Mouse (Mus musculus) embryonic facial prominence, embryonic 14.5 days (tissue): ENCODE data around the gene Nek11. TPM values are rescaled to one million over a fixed set of nuclear protein-coding genes. Genes with fewer than 3 reads are reported as not detected.

Experiments used
- ATAC-seq: fragments of 200-750 bp; cut with Nextera tagmentation; 2 replicates; pipeline ENCODE4 v1.8.0; 2017; ENCODE audit warnings: low read depth, moderate number of reproducible peaks, moderate TSS enrichment
- DNase-seq: peaks from one replicate; pipeline ENCODE4 v3.0.0-alpha.2; 2015; ENCODE audit warnings: low spot score
- H3K27ac ChIP-seq: fragments of 300-500 bp; sonication (generic); replicated peaks from 2 replicates; pipeline ENCODE4 v1.5.1; 2014; ENCODE audit warnings: low read depth, mild to moderate bottlenecking, low read length, moderate library complexity
- H3K27me3 ChIP-seq: fragments of 300-500 bp; sonication (generic); replicated peaks from 2 replicates; pipeline ENCODE4 v1.6.1; 2014; ENCODE audit warnings: low read length; ENCODE audit not compliant: control insufficient read depth, insufficient read depth
- H3K36me3 ChIP-seq: fragments of 300-500 bp; sonication (generic); 2 replicates; pipeline ENCODE4 v1.6.1; 2014; ENCODE audit warnings: low read length, mixed read lengths; ENCODE audit not compliant: control insufficient read depth, insufficient read depth
- H3K4me1 ChIP-seq: fragments of 300-500 bp; sonication (generic); 2 replicates; pipeline ENCODE4 v1.6.1; 2014; ENCODE audit warnings: antibody characterized with exemption, low read length; ENCODE audit not compliant: control insufficient read depth, insufficient read depth
- H3K4me2 ChIP-seq: fragments of 300-500 bp; sonication (generic); 2 replicates; pipeline ENCODE4 v1.6.1; 2014; ENCODE audit warnings: low read depth, mild to moderate bottlenecking, low read length, moderate library complexity, mixed read lengths
- H3K4me3 ChIP-seq: fragments of 300-500 bp; sonication (generic); 2 replicates; pipeline ENCODE4 v1.5.1; 2014; ENCODE audit warnings: low read depth, mild to moderate bottlenecking, low read length
- H3K9ac ChIP-seq: fragments of 300-500 bp; sonication (generic); 2 replicates; pipeline ENCODE4 v1.6.1; 2014; ENCODE audit warnings: low read depth, mild to moderate bottlenecking, low read length, moderate library complexity, mixed read lengths
- H3K9me3 ChIP-seq: fragments of 300-500 bp; sonication (generic); 2 replicates; pipeline ENCODE4 v1.6.1; 2016; ENCODE audit warnings: low read length; ENCODE audit not compliant: control insufficient read depth
- WGBS: fragments of 180-500 bp; shearing (Covaris S2); extraction: QIAGEN DNeasy Blood & Tissue Kit; methylation state at CpG from one replicate; pipeline ENCODE4 v1.1.7; 2014; 5-methylcytosine and 5-hydroxymethylcytosine counted together
- polyA plus RNA-seq: library from polyadenylated mRNA; unstranded; fragments of >200 nt; fragmentation: Nextera tagmentation; extraction: Ambion mirVana; gene quantifications from 2 replicates; pipeline ENCODE4 v1.2.1, GENCODE M21; 2014

Nek11 gene
- polyA plus RNA-seq, 1 experiment from 2014 or later, result 1.2 TPM

- DNase-seq (no peak), ATAC-seq (no peak)
- Histone ChIP-seq H3K27me3 (no peaks in the 10 kb centered on the region), H3K27ac (no peak overlapping the region), H3K36me3 (no peaks in the 10 kb centered on the region), H3K4me3 (no peak overlapping the region), H3K9ac (no peak overlapping the region), H3K9me3 (no peaks in the 10 kb centered on the region), H3K4me1 (no peaks in the 10 kb centered on the region), H3K4me2 (no peak overlapping the region)
- WGBS, result 65% methylated on average over 7 of the region's 7 CpGs
These were observed 18.9 kb downstream of the Nek11 start for GRCm38 (mm10) chr9:105376411-105376810.

GRCm38 (mm10) chr9:105374361-105374760 lies 21.0 kb downstream of the Nek11 start:
- Histone ChIP-seq H3K4me1 (no peaks in the 10 kb centered on the region), H3K9ac (no peak overlapping the region), H3K27ac (no peak overlapping the region), H3K9me3 (no peaks in the 10 kb centered on the region), H3K36me3 (no peaks in the 10 kb centered on the region), H3K4me3 (no peak overlapping the region), H3K4me2 (no peak overlapping the region), H3K27me3 (no peaks in the 10 kb centered on the region)
- ATAC-seq, result no peak
- WGBS, result 48% methylated on average over 5 of the region's 5 CpGs
- no peak for DNase-seq

- Histone ChIP-seq H3K9ac (no peak overlapping the region), H3K27me3 (no peaks in the 10 kb centered on the region), H3K4me1 (no peaks in the 10 kb centered on the region), H3K27ac (no peak overlapping the region), H3K36me3 (no peaks in the 10 kb centered on the region), H3K4me2 (no peak overlapping the region), H3K4me3 (no peak overlapping the region), H3K9me3 (no peaks in the 10 kb centered on the region)
- whole genome bisulfite sequencing, result 85% methylated on average over 3 of the region's 3 CpGs
- no peak for DNase-seq
- no peak for ATAC-seq
These were observed 26.7 kb downstream of the Nek11 start for GRCm38 (mm10) chr9:105368605-105369004.

GRCm38 (mm10) chr9:105366199-105366598 lies 29.1 kb downstream of the Nek11 start:
- DNase-seq (no peak), ATAC-seq (no peak)
- Histone ChIP-seq H3K4me2 (no peak overlapping the region), H3K4me3 (no peak overlapping the region), H3K9ac (no peak overlapping the region), H3K27ac (no peak overlapping the region), H3K27me3 (no peaks in the 10 kb centered on the region), H3K4me1 (no peaks in the 10 kb centered on the region), H3K9me3 (no peaks in the 10 kb centered on the region), H3K36me3 (no peaks in the 10 kb centered on the region)
- 87% methylated on average over 4 of the region's 4 CpGs for WGBS

- no peak overlapping the region for H3K9ac ChIP-seq
- no peak overlapping the region for H3K27ac ChIP-seq
- H3K4me3 ChIP-seq, result no peak overlapping the region
- no peak for ATAC-seq
- no peaks in the 10 kb centered on the region for H3K27me3 ChIP-seq
- WGBS, result 84% methylated on average over 5 of the region's 5 CpGs
- DNase-seq, result no peak
- H3K4me2 ChIP-seq, result no peak overlapping the region
- H3K9me3 ChIP-seq, result no peaks in the 10 kb centered on the region
- no peaks in the 10 kb centered on the region for H3K4me1 ChIP-seq
- no peaks in the 10 kb centered on the region for H3K36me3 ChIP-seq
These were observed 31.6 kb downstream of the Nek11 start for GRCm38 (mm10) chr9:105363520-105364231.

GRCm38 (mm10) chr9:105362181-105362580 lies 33.1 kb downstream of the Nek11 start:
- 68% methylated on average over 2 of the region's 2 CpGs for WGBS
- Histone ChIP-seq H3K9ac (no peak overlapping the region), H3K27ac (no peak overlapping the region), H3K4me1 (no peaks in the 10 kb centered on the region), H3K27me3 (no peaks in the 10 kb centered on the region), H3K4me3 (no peak overlapping the region), H3K36me3 (no peaks in the 10 kb centered on the region), H3K9me3 (no peaks in the 10 kb centered on the region), H3K4me2 (no peak overlapping the region)
- DNase-seq (no peak), ATAC-seq (no peak)

- Histone ChIP-seq H3K4me3 (no peak overlapping the region), H3K27me3 (no peaks in the 10 kb centered on the region), H3K4me1 (no peaks in the 10 kb centered on the region), H3K27ac (no peak overlapping the region), H3K36me3 (no peaks in the 10 kb centered on the region), H3K4me2 (no peak overlapping the region), H3K9ac (no peak overlapping the region), H3K9me3 (no peaks in the 10 kb centered on the region)
- DNase-seq, result peak; percentile 54
- WGBS, result 59% methylated on average over 5 of the region's 5 CpGs
- no peak for ATAC-seq
These were observed 46.3 kb downstream of the Nek11 start for GRCm38 (mm10) chr9:105349034-105349433.

- Histone ChIP-seq H3K9me3 (0 out of 2 replicates have a peak, but pooled peaks cover 3% of the 10 kb centered on the region), H3K9ac (no peak overlapping the region), H3K27me3 (no peaks in the 10 kb centered on the region), H3K27ac (no peak overlapping the region), H3K4me2 (no peak overlapping the region), H3K36me3 (no peaks in the 10 kb centered on the region), H3K4me3 (no peak overlapping the region), H3K4me1 (no peaks in the 10 kb centered on the region)
- ATAC-seq, result no peak
- 69% methylated on average over 10 of the region's 10 CpGs for WGBS
- no peak for DNase-seq
These were observed 46.9 kb downstream of the Nek11 start for GRCm38 (mm10) chr9:105348242-105349031.
